Mouse (Mus musculus): ENCODE measurements around the gene Zc3h12d.

GRCm38 (mm10) chr10:7874194-7874593 lies 41.9 kb downstream of the Zc3h12d start:
- no peak for TF ChIP-seq CTCF (IDR thresholded peaks at IDR 0.05; ENCODE audit: low read depth)
- TF ChIP-seq EP300 (IDR thresholded peaks at IDR 0.05; ENCODE audit: low read depth), result no peak
